Mouse (Mus musculus): ENCODE data around the gene Rgs13.

GRCm38 (mm10) chr1:144206281-144207061 lies 29.3 kb upstream of the Rgs13 start:
- TF ChIP-seq CTCF (IDR thresholded peaks at IDR 0.05; ENCODE audit: control insufficient read depth, insufficient read depth, low read length) (no peak), POLR2A (IDR thresholded peaks at IDR 0.05; ENCODE audit: borderline replicate concordance, control insufficient read depth, low read depth, low read length) (no peak)
